Mouse (Mus musculus): ENCODE results near the gene Keap1. TPM values are rescaled to one million over a fixed set of nuclear protein-coding genes. Genes with fewer than 3 reads are reported as not detected.
"Not testable (repeated sequence)": the region's sequence is repeated elsewhere in the genome, so short reads cannot be mapped to it uniquely, and the experiment has no call there.

Keap1 gene
- polyA plus RNA-seq, 1 experiment from 2014 or later: 78.5 TPM

GRCm38 (mm10) chr9:21275727-21276126, 36.6 kb upstream of the Keap1 start:
- H3K27me3 ChIP-seq (replicated peaks; ENCODE audit: control insufficient read depth, insufficient read depth, low read length): no peaks in the 10 kb centered on the region
- H3K9me3 ChIP-seq (ENCODE audit: control insufficient read depth, low read length): no peaks in the 10 kb centered on the region
- H3K9ac ChIP-seq (replicated peaks; ENCODE audit: low read depth, low read length): no peak overlapping the region
- no peaks in the 10 kb centered on the region for H3K4me1 ChIP-seq (replicated peaks; ENCODE audit: control insufficient read depth, insufficient read depth, low read length)
- no peak overlapping the region for H3K4me2 ChIP-seq (ENCODE audit: low read length)
- WGBS: 95% methylated on average over 12 of the region's 12 CpGs
- ATAC-seq: no peak; the same call in 1 of the 2 replicates
- H3K27ac ChIP-seq (ENCODE audit: low read length): no peak overlapping the region
- peaks cover 48% of the 10 kb centered on the region for H3K36me3 ChIP-seq (ENCODE audit: control insufficient read depth, insufficient read depth)
- H3K4me3 ChIP-seq (replicated peaks; ENCODE audit: low read length): no peak overlapping the region

GRCm38 (mm10) chr9:21275013-21275710, 36.0 kb upstream of the Keap1 start:
- no peak overlapping the region for H3K4me3 ChIP-seq (replicated peaks; ENCODE audit: low read length)
- no peak overlapping the region for H3K27ac ChIP-seq (ENCODE audit: low read length)
- H3K36me3 ChIP-seq (ENCODE audit: control insufficient read depth, insufficient read depth): peaks cover 47% of the 10 kb centered on the region
- ATAC-seq: no peak
- H3K27me3 ChIP-seq (replicated peaks; ENCODE audit: control insufficient read depth, insufficient read depth, low read length): no peaks in the 10 kb centered on the region
- no peak overlapping the region for H3K9ac ChIP-seq (replicated peaks; ENCODE audit: low read depth, low read length)
- 84% methylated on average over 7 of the region's 7 CpGs for WGBS
- no peaks in the 10 kb centered on the region for H3K9me3 ChIP-seq (ENCODE audit: control insufficient read depth, low read length)
- H3K4me1 ChIP-seq (replicated peaks; ENCODE audit: control insufficient read depth, insufficient read depth, low read length): no peaks in the 10 kb centered on the region
- no peak overlapping the region for H3K4me2 ChIP-seq (ENCODE audit: low read length)

- H3K27me3 ChIP-seq (replicated peaks; ENCODE audit: control insufficient read depth, insufficient read depth, low read length): no peaks in the 10 kb centered on the region
- H3K9me3 ChIP-seq (ENCODE audit: control insufficient read depth, low read length): no peaks in the 10 kb centered on the region
- no peak overlapping the region for H3K27ac ChIP-seq (ENCODE audit: low read length)
- no peak overlapping the region for H3K4me3 ChIP-seq (replicated peaks; ENCODE audit: low read length)
- ATAC-seq: no peak
- no peak overlapping the region for H3K9ac ChIP-seq (replicated peaks; ENCODE audit: low read depth, low read length)
- 92% methylated on average over 3 of the region's 3 CpGs for WGBS
- H3K4me1 ChIP-seq (replicated peaks; ENCODE audit: control insufficient read depth, insufficient read depth, low read length): no peaks in the 10 kb centered on the region
- peaks cover 47% of the 10 kb centered on the region for H3K36me3 ChIP-seq (ENCODE audit: control insufficient read depth, insufficient read depth)
- H3K4me2 ChIP-seq (ENCODE audit: low read length): no peak overlapping the region
Observed at GRCm38 (mm10) chr9:21274336-21274735, 35.2 kb upstream of the Keap1 start.

- H3K9ac ChIP-seq (replicated peaks; ENCODE audit: low read depth, low read length): no peak overlapping the region
- H3K27ac ChIP-seq (ENCODE audit: low read length): no peak overlapping the region
- H3K27me3 ChIP-seq (replicated peaks; ENCODE audit: control insufficient read depth, insufficient read depth, low read length): no peaks in the 10 kb centered on the region
- H3K4me1 ChIP-seq (replicated peaks; ENCODE audit: control insufficient read depth, insufficient read depth, low read length): no peaks in the 10 kb centered on the region
- H3K36me3 ChIP-seq (ENCODE audit: control insufficient read depth, insufficient read depth): peaks cover 48% of the 10 kb centered on the region
- H3K4me2 ChIP-seq (ENCODE audit: low read length): no peak overlapping the region
- no peaks in the 10 kb centered on the region for H3K9me3 ChIP-seq (ENCODE audit: control insufficient read depth, low read length)
- no peak for ATAC-seq
- H3K4me3 ChIP-seq (replicated peaks; ENCODE audit: low read length): no peak overlapping the region
- WGBS: 88% methylated on average over 7 of the region's 7 CpGs
Observed at GRCm38 (mm10) chr9:21273520-21274228, 34.5 kb upstream of the Keap1 start.

GRCm38 (mm10) chr9:21273094-21273493, 33.9 kb upstream of the Keap1 start:
- no peak for ATAC-seq
- Histone ChIP-seq H3K36me3 (ENCODE audit: control insufficient read depth, insufficient read depth) (peaks cover 51% of the 10 kb centered on the region), H3K9me3 (ENCODE audit: control insufficient read depth, low read length) (no peaks in the 10 kb centered on the region), H3K27ac (ENCODE audit: low read length) (no peak overlapping the region), H3K4me3 (replicated peaks; ENCODE audit: low read length) (no peak overlapping the region), H3K4me2 (ENCODE audit: low read length) (no peak overlapping the region), H3K27me3 (replicated peaks; ENCODE audit: control insufficient read depth, insufficient read depth, low read length) (no peaks in the 10 kb centered on the region), H3K4me1 (replicated peaks; ENCODE audit: control insufficient read depth, insufficient read depth, low read length) (no peaks in the 10 kb centered on the region), H3K9ac (replicated peaks; ENCODE audit: low read depth, low read length) (no peak overlapping the region)
- 87% methylated on average over 8 of the region's 8 CpGs for WGBS

GRCm38 (mm10) chr9:21272391-21272790, 33.2 kb upstream of the Keap1 start:
- H3K27me3 ChIP-seq (replicated peaks; ENCODE audit: control insufficient read depth, insufficient read depth, low read length): no peaks in the 10 kb centered on the region
- H3K4me3 ChIP-seq (replicated peaks; ENCODE audit: low read length): no peak overlapping the region
- H3K9me3 ChIP-seq (ENCODE audit: control insufficient read depth, low read length): no peaks in the 10 kb centered on the region
- ATAC-seq: no peak
- no peak overlapping the region for H3K4me2 ChIP-seq (ENCODE audit: low read length)
- no peak overlapping the region for H3K9ac ChIP-seq (replicated peaks; ENCODE audit: low read depth, low read length)
- no peak overlapping the region for H3K27ac ChIP-seq (ENCODE audit: low read length)
- H3K4me1 ChIP-seq (replicated peaks; ENCODE audit: control insufficient read depth, insufficient read depth, low read length): no peaks in the 10 kb centered on the region
- H3K36me3 ChIP-seq (ENCODE audit: control insufficient read depth, insufficient read depth): peaks cover 49% of the 10 kb centered on the region
- WGBS: 94% methylated on average over 9 of the region's 9 CpGs

- H3K9ac ChIP-seq (replicated peaks; ENCODE audit: low read depth, low read length); H3K4me3 ChIP-seq (replicated peaks; ENCODE audit: low read length); H3K9me3 ChIP-seq (ENCODE audit: control insufficient read depth, low read length); H3K27ac ChIP-seq (ENCODE audit: low read length); ATAC-seq; H3K27me3 ChIP-seq (replicated peaks; ENCODE audit: control insufficient read depth, insufficient read depth, low read length); H3K4me2 ChIP-seq (ENCODE audit: low read length): not testable (repeated sequence)
- WGBS: 85% methylated on average over 5 of the region's 5 CpGs
- H3K4me1 ChIP-seq (replicated peaks; ENCODE audit: control insufficient read depth, insufficient read depth, low read length): peaks cover 15% of the 10 kb centered on the region
- peaks cover 30% of the 10 kb centered on the region for H3K36me3 ChIP-seq (ENCODE audit: control insufficient read depth, insufficient read depth)
Observed at GRCm38 (mm10) chr9:21269590-21269989, 30.4 kb upstream of the Keap1 start.

- no peak overlapping the region for H3K4me3 ChIP-seq (replicated peaks; ENCODE audit: low read length)
- H3K36me3 ChIP-seq (ENCODE audit: control insufficient read depth, insufficient read depth): peaks cover 19% of the 10 kb centered on the region
- no peak for ATAC-seq
- 93% methylated on average over 16 of the region's 16 CpGs for WGBS
- H3K9me3 ChIP-seq (ENCODE audit: control insufficient read depth, low read length): no peaks in the 10 kb centered on the region
- no peak overlapping the region for H3K9ac ChIP-seq (replicated peaks; ENCODE audit: low read depth, low read length)
- H3K27ac ChIP-seq (ENCODE audit: low read length): no peak overlapping the region
- H3K4me2 ChIP-seq (ENCODE audit: low read length): no peak overlapping the region
- no peaks in the 10 kb centered on the region for H3K27me3 ChIP-seq (replicated peaks; ENCODE audit: control insufficient read depth, insufficient read depth, low read length)
- H3K4me1 ChIP-seq (replicated peaks; ENCODE audit: control insufficient read depth, insufficient read depth, low read length): peaks cover 18% of the 10 kb centered on the region
Observed at GRCm38 (mm10) chr9:21268305-21268704, 29.1 kb upstream of the Keap1 start.

GRCm38 (mm10) chr9:21266889-21267288, 27.7 kb upstream of the Keap1 start:
- Histone ChIP-seq H3K4me1 (replicated peaks; ENCODE audit: control insufficient read depth, insufficient read depth, low read length) (peaks cover 18% of the 10 kb centered on the region), H3K4me2 (ENCODE audit: low read length) (no peak overlapping the region), H3K9ac (replicated peaks; ENCODE audit: low read depth, low read length) (no peak overlapping the region), H3K36me3 (ENCODE audit: control insufficient read depth, insufficient read depth) (peaks cover 9% of the 10 kb centered on the region; the same call in 1 of the 2 replicates), H3K27me3 (replicated peaks; ENCODE audit: control insufficient read depth, insufficient read depth, low read length) (no peaks in the 10 kb centered on the region), H3K4me3 (replicated peaks; ENCODE audit: low read length) (no peak overlapping the region), H3K27ac (ENCODE audit: low read length) (no peak overlapping the region), H3K9me3 (ENCODE audit: control insufficient read depth, low read length) (no peaks in the 10 kb centered on the region)
- WGBS: 89% methylated on average over 5 of the region's 5 CpGs
- no peak for ATAC-seq

Data from forebrain, embryonic 16.5 days (tissue).